Mouse (Mus musculus) E14TG2a.4 (cell line): ENCODE data around the gene Pakap.
A peak's percentile ranks its signal among the peaks of the same experiment; 100 is the strongest.

Experiments used
- H3K27me3 ChIP-seq: 2 replicates; pipeline ENCODE4 v1.6.1; 2014; ENCODE audit warnings: low read length, control low read depth; ENCODE audit not compliant: insufficient read depth
- H3K36me3 ChIP-seq: 2 replicates; pipeline ENCODE4 v1.6.1; 2014; ENCODE audit warnings: low read length, control low read depth; ENCODE audit not compliant: insufficient read depth
- H3K4me1 ChIP-seq: replicated peaks from 2 replicates; pipeline ENCODE4 v1.6.1; 2014; ENCODE audit warnings: low read depth, low read length, control low read depth
- H3K4me3 ChIP-seq: replicated peaks from 2 replicates; pipeline ENCODE4 v1.5.1; 2014; ENCODE audit warnings: mild to moderate bottlenecking, low read length
- H3K9me3 ChIP-seq: 2 replicates; pipeline ENCODE4 v1.6.1; 2014; ENCODE audit warnings: low read length, control low read depth
- CTCF ChIP-seq: conservative IDR thresholded peaks from 2 replicates; pipeline ENCODE4 v1.5.1; 2014; ENCODE audit warnings: low read length
- NANOG ChIP-seq: IDR thresholded peaks from 2 replicates; pipeline ENCODE4 v1.6.1; 2014; ENCODE audit warnings: borderline replicate concordance, low read length, mixed read lengths
- POU5F1 ChIP-seq: IDR thresholded peaks from 2 replicates; pipeline ENCODE4 v1.6.1; 2014; ENCODE audit warnings: low read length, borderline replicate concordance

The Pakap gene

GRCm38 (mm10) chr4:57567666-57568206 lies at the start of gene Pakap:
Gene Pakap, plus strand, starts transcription at chr4:57568179.
- peak within 1 kb of the TSS; percentile 79 for H3K4me3 ChIP-seq
- peaks cover 62% of the 10 kb centered on the region for H3K27me3 ChIP-seq
- no peaks in the 10 kb centered on the region for H3K36me3 ChIP-seq
- no peak for TF ChIP-seq NANOG
- no peak for TF ChIP-seq POU5F1
- TF ChIP-seq CTCF: no peak
- H3K9me3 ChIP-seq: no peaks in the 10 kb centered on the region
- H3K4me1 ChIP-seq: peaks cover 10% of the 10 kb centered on the region

- Histone ChIP-seq H3K36me3 (no peaks in the 10 kb centered on the region), H3K4me3 (no peak overlapping the region), H3K27me3 (no peaks in the 10 kb centered on the region), H3K4me1 (peaks cover 4% of the 10 kb centered on the region; the same call in 1 of the 2 replicates), H3K9me3 (no peaks in the 10 kb centered on the region)
- TF ChIP-seq POU5F1: no peak
These were observed 44.5 kb upstream of the Pakap start for GRCm38 (mm10) chr4:57523456-57523855.

GRCm38 (mm10) chr4:57524461-57524860 lies 43.5 kb upstream of the Pakap start:
- Histone ChIP-seq H3K4me1 (peaks cover 4% of the 10 kb centered on the region; the same call in 1 of the 2 replicates), H3K36me3 (no peaks in the 10 kb centered on the region), H3K9me3 (no peaks in the 10 kb centered on the region), H3K27me3 (no peaks in the 10 kb centered on the region), H3K4me3 (no peak overlapping the region)
- TF ChIP-seq CTCF: no peak
- TF ChIP-seq NANOG: no peak
- TF ChIP-seq POU5F1: no peak

GRCm38 (mm10) chr4:57525221-57526011 lies 42.6 kb upstream of the Pakap start:
- Histone ChIP-seq H3K4me3 (no peak overlapping the region), H3K4me1 (peaks cover 4% of the 10 kb centered on the region; the same call in 1 of the 2 replicates), H3K36me3 (no peaks in the 10 kb centered on the region), H3K9me3 (no peaks in the 10 kb centered on the region), H3K27me3 (no peaks in the 10 kb centered on the region)
- TF ChIP-seq POU5F1: no peak
- no peak for TF ChIP-seq NANOG
- no peak for TF ChIP-seq CTCF

- TF ChIP-seq POU5F1: no peak
- no peak for TF ChIP-seq CTCF
- no peak for TF ChIP-seq NANOG
- Histone ChIP-seq H3K9me3 (no peaks in the 10 kb centered on the region), H3K27me3 (no peaks in the 10 kb centered on the region), H3K4me1 (peaks cover 4% of the 10 kb centered on the region; the same call in 1 of the 2 replicates), H3K36me3 (no peaks in the 10 kb centered on the region), H3K4me3 (no peak overlapping the region)
These were observed 39.7 kb upstream of the Pakap start for GRCm38 (mm10) chr4:57528296-57528695.

- no peak overlapping the region for H3K4me3 ChIP-seq
- no peaks in the 10 kb centered on the region for H3K36me3 ChIP-seq
- no peaks in the 10 kb centered on the region for H3K9me3 ChIP-seq
- 0 out of 2 replicates have a peak, but pooled peaks cover 4% of the 10 kb centered on the region for H3K27me3 ChIP-seq
- H3K4me1 ChIP-seq: peaks cover 8% of the 10 kb centered on the region
- TF ChIP-seq CTCF (no peak), NANOG (no peak), POU5F1 (no peak)
These were observed 34.3 kb upstream of the Pakap start for GRCm38 (mm10) chr4:57533686-57534085.

- H3K9me3 ChIP-seq: no peaks in the 10 kb centered on the region
These were observed 33.7 kb upstream of the Pakap start for GRCm38 (mm10) chr4:57534232-57534631.

GRCm38 (mm10) chr4:57535087-57535486 lies 32.9 kb upstream of the Pakap start:
- TF ChIP-seq POU5F1 (no peak), CTCF (peak; percentile 55)
- Histone ChIP-seq H3K27me3 (peaks cover 4% of the 10 kb centered on the region; the same call in 1 of the 2 replicates), H3K4me1 (peaks cover 8% of the 10 kb centered on the region), H3K36me3 (no peaks in the 10 kb centered on the region), H3K4me3 (no peak overlapping the region), H3K9me3 (no peaks in the 10 kb centered on the region)

More at GRCm38 (mm10) chr4:57534232-57534631, 33.7 kb upstream of the Pakap start:
- H3K4me1 ChIP-seq: peaks cover 8% of the 10 kb centered on the region
- H3K27me3 ChIP-seq: peaks cover 4% of the 10 kb centered on the region; the same call in 1 of the 2 replicates
- H3K36me3 ChIP-seq: no peaks in the 10 kb centered on the region
- no peak for TF ChIP-seq NANOG
- no peak for TF ChIP-seq CTCF
- TF ChIP-seq POU5F1: no peak
- no peak overlapping the region for H3K4me3 ChIP-seq

GRCm38 (mm10) chr4:57538029-57538688 lies 29.8 kb upstream of the Pakap start:
- Histone ChIP-seq H3K4me1 (peaks cover 15% of the 10 kb centered on the region), H3K4me3 (no peak overlapping the region), H3K36me3 (no peaks in the 10 kb centered on the region), H3K9me3 (no peaks in the 10 kb centered on the region), H3K27me3 (peaks cover 4% of the 10 kb centered on the region; the same call in 1 of the 2 replicates)
- TF ChIP-seq POU5F1 (no peak), CTCF (no peak), NANOG (no peak)
